Mouse (Mus musculus): ENCODE measurements around the gene Fubp1.

DNA sequence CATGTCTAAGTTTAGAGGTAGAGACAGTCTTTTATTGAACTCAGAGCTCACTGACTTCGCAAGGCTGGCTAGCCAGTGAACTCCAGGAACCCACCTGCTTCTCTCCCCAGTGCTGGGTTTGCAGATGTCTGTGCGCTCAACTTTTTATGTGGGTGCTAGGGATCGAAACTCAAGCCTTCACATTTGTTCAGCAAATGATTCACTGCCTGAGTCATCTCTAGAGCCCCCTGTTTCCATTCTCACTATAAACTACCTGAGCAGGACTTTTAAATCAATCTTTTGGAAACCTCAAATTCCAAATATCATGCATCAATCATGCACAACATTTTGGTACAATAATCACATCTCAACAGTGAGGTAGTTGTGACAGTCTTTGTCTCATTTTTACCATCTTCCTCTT lies 47.3 kb downstream of the Fubp1 start:
- TF ChIP-seq POLR2A (IDR thresholded peaks at IDR 0.05; ENCODE audit: control insufficient read depth in 1 of 2, insufficient read depth in 1 of 2, low read depth in 1 of 2, low read length in 2 of 2, poor library complexity in 1 of 2) (no peak), CTCF (IDR thresholded peaks at IDR 0.05 in 2 of 3, conservative IDR thresholded peaks at IDR 0.05 in 1 of 3; ENCODE audit: control insufficient read depth in 1 of 3, insufficient read depth in 1 of 3, low read depth in 2 of 3, low read length in 3 of 3, poor library complexity in 1 of 3, severe bottlenecking in 1 of 3) (no peak), EP300 (IDR thresholded peaks at IDR 0.05; ENCODE audit: low read depth in 1 of 2, low read length in 2 of 2) (no peak), SIN3A (IDR thresholded peaks at IDR 0.05; ENCODE audit: low read length) (no peak), CHD2 (IDR thresholded peaks at IDR 0.05; ENCODE audit: low read length) (no peak), ZC3H11A (IDR thresholded peaks at IDR 0.05; ENCODE audit: low read depth, low read length) (no peak), ZNF384 (IDR thresholded peaks at IDR 0.05; ENCODE audit: low read depth, low read length) (no peak), TAL1 (IDR thresholded peaks at IDR 0.05; ENCODE audit: low read length) (no peak), SMC3 (IDR thresholded peaks at IDR 0.05; ENCODE audit: low read depth, low read length) (no peak), MXI1 (IDR thresholded peaks at IDR 0.05; ENCODE audit: low read depth, low read length) (no peak), HCFC1 (IDR thresholded peaks at IDR 0.05; ENCODE audit: low read depth, low read length) (no peak)

Data from MEL (cell line).